Mouse (Mus musculus) right cerebral cortex, adult 18-20 months (tissue): Measurements from ENCODE around the gene Art5.

Experiments
- DNase-seq: peaks from one replicate; pipeline ENCODE4 v3.0.0; 2022; ENCODE audit warnings: mixed read lengths

Art5 gene

GRCm38 (mm10) chr7:102109171-102109570 is at the start of gene Art5:
Art5 (minus strand) TSS chr7:102109489.
- no peak for DNase-seq

- DNase-seq = no peak
Observed at GRCm38 (mm10) chr7:102153691-102154090, 44.4 kb upstream of the Art5 start.

DNA sequence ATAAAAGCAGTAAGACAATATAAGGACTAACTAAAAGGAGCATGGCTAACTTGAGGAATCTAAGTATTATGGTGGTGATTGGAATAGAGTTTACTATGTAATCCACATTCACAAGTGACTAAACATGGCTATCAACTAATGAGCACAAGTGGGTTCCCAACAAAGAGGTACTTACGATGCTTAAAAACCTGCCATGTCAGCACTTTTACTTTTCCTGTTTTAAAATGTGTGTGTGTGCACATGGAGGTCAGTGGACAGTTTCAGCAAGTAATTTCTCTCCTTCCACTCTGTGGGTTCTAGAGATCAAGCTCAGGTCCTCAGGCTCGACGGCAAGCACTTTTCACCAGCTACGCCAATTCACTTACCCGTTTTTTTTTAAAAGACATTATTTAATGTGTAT is 28.6 kb upstream of the Art5 start:
- no peak for DNase-seq

DNA sequence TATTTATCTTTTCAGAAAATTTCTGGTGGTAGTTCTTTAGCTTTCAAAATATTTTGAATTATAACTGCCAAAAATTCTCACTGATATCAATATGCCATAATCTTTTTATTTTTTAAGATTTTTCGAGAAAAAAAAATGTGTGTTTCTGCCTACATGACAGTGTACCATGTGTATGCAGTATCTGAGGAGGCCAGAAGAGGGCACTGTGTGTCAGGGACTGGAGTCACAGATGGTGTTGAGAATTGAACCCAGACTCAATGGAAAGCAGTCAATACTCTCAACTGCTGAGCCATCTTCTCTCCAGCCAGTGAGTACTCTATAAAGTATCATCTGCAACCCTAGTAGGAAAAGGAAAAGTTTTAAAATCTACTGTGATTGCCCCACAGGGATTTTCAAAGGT is 28.2 kb upstream of the Art5 start:
- DNase-seq = no peak

GRCm38 (mm10) chr7:102132395-102132794 is 23.1 kb upstream of the Art5 start:
- DNase-seq = no peak

DNA sequence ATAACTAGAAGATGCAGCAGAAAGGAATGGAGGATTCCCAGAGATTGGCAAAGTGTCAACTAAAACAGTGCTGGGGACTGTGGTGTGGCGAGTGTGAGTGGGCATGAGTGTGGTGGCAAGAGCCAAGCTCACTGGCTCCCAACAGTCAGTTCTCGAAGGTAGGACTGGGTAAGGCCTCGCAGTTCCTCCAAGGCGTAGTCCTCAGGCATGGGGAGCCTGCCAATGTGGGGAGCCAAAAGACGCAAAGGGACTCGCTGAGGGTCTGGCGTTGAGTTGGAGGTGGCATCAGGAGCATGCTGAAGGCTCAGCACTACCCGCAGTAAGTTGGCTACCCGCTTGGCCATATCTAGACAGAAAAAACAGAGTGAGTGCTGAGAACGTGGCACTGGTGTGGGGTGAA is 11.0 kb upstream of the Art5 start:
- no peak for DNase-seq

GRCm38 (mm10) chr7:102117382-102117781 is 8.1 kb upstream of the Art5 start:
- no peak for DNase-seq

DNA sequence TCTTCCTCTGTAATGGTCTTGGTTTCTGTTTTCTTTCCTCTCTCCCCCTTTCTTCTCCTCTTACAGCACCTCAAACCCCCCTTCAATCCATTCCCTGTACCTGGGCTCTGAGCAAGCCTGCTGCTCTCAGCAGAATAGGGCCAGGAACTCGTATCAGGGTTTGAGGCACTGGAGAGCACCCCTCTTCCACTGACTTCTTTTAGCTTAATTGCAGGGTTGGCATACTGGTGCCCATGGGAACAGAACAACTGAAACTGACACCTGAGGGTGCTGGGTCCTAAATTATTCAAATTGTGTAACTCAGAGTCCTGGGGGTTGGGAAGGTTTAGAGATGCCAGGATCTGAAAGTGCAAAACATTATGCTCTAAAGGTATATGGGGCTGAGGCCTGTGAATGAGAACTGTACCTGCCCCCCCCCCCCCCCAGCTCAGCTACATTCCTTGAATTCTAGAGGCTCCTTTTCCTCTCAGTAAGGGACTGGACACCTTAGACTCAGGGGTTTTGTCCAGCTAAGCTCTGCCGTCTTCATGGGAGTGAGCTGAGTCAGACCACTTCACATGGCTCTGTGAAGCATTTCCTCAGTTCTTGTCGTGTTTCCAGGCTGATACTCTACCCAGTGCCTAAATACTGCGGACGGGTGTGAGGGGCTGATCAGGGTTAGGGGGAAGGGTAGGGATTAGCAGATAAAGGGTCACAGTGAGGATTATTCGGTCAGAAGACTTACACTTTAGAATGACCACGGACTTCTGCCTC is 7.5 kb upstream of the Art5 start, which contains the start of gene Chrna10:
Gene Chrna10 (minus strand): TSS at position 250 of the 753 bp plus-strand sequence.
- DNase-seq = no peak

GRCm38 (mm10) chr7:102113151-102113729 is 4.0 kb upstream of the Art5 start:
- no peak for DNase-seq

- DNase-seq = no peak
Observed at GRCm38 (mm10) chr7:102109746-102110145, 457 bp upstream of the Art5 start.

DNA sequence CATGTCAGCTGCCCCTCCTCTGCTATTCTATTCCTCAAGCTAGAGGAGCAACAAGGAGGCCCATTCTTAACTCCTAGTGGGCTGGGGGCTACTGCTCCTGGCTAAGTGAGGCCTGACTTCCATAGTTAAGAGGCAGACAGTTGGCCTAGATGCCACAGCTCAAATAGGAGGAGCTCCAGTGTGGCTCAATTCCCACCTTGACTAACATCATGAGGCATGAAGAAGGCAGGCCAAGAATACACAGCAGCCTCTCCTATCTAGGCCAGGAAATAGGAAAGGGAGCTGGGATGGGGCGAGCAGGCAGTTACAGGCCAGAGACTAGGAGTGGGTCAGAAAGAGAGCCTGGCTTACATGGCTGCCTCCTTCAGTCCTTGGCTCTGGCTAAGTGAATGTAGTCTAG is 1.1 kb downstream of the Art5 start:
- DNase-seq = no peak

DNA sequence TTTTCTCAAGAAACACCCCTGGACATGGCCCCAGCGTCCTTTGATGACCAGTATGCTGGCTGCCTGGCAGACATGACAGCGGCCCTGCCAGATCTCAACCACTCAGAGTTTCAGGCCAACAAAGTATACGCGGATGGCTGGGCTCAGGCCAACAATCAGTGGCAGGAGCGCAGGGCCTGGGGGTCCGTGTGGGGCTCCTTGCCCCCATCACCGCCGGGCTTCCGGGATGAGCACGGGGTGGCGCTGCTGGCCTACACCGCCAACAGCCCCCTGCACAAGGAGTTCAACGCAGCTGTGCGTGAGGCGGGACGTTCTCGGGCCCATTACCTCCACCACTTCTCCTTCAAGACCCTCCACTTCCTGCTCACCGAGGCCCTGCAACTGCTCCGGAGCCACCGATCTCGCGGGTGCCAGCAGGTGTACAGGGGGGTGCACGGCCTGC is 2.6 kb downstream of the Art5 start:
- DNase-seq = no peak

DNA sequence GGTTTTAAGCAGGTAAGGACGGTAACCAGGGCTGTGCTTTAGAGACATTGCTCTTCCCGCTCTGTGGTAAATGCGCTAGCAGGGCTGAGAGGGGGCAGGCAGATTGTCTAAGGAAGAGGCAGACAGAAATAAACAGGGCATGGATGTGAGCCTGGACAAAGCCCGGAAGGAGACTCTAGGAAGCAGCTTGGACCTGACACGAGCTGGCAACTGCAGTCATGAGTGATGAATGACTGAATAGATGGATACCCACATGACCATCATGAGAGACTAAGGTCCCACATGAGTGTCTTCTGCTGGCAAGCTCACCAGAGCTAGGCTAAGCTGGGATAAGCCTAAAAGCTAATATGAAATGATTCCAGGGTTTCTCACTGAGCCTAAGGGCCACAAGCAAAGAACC is 5.2 kb downstream of the Art5 start:
- DNase-seq = no peak

GRCm38 (mm10) chr7:102103555-102103954 is 5.7 kb downstream of the Art5 start:
- DNase-seq = no peak

- no peak for DNase-seq
Observed at GRCm38 (mm10) chr7:102102696-102103095, 6.6 kb downstream of the Art5 start.

- DNase-seq = no peak
Observed at GRCm38 (mm10) chr7:102102241-102102640, 7.0 kb downstream of the Art5 start.

- no peak for DNase-seq
Observed at GRCm38 (mm10) chr7:102101487-102101886, 7.8 kb downstream of the Art5 start, which contains the start of gene Art1. Art1 (plus strand) TSS chr7:102101743.

GRCm38 (mm10) chr7:102100868-102101267 is 8.4 kb downstream of the Art5 start:
- DNase-seq = no peak

- no peak for DNase-seq
Observed at GRCm38 (mm10) chr7:102099760-102100661, 9.3 kb downstream of the Art5 start.

DNA sequence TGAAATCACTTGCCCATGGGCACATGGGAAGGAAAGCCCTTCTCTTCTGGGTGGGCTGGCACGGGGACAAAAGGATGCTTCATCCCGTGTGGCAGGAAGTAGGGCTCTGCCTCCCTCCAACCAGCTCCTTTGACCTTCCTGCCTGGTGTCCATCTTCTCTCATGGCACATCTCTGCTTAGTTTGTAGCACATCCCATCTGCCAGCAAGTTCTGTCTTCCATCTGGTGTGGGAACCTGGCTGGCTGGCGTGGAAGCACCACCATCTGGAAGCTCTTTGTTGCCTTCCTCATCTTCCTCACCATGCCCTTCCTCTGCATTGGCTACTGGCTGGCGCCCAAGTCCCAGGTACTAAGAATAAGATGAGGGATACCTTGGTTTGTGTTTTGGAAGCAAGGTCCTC is 22.0 kb downstream of the Art5 start:
- DNase-seq = peak; percentile 32

- no peak for DNase-seq
Observed at GRCm38 (mm10) chr7:102084041-102084696, 25.1 kb downstream of the Art5 start.

- no peak for DNase-seq
Observed at GRCm38 (mm10) chr7:102082816-102083215, 26.5 kb downstream of the Art5 start, which contains the start of gene Trpc2. Trpc2 (plus strand) TSS chr7:102083116.

GRCm38 (mm10) chr7:102081784-102082183 is 27.5 kb downstream of the Art5 start:
- no peak for DNase-seq
